Mouse (Mus musculus): ENCODE measurements around the gene Mybbp1a. TPM values are rescaled to one million over a fixed set of nuclear protein-coding genes. Genes with fewer than 3 reads are reported as not detected.
"Not testable (repeated sequence)": the region's sequence is repeated elsewhere in the genome, so short reads cannot be mapped to it uniquely, and the experiment has no call there.

The Mybbp1a gene
- polyA plus RNA-seq, 2 experiments: 110 to 127 TPM

GRCm38 (mm10) chr11:72434963-72435693 is 6.0 kb upstream of the Mybbp1a start, which contains the start of gene Ggt6:
Ggt6 (plus strand) TSS chr11:72435526.
- DNase-seq (ENCODE audit: low spot score) (no peak), ATAC-seq (ENCODE audit: low FRiP score, low read depth) (no peak)
- Histone ChIP-seq H3K27ac (replicated peaks; ENCODE audit: low read depth, low read length) (no peak within 1 kb of the TSS), H3K4me3 (replicated peaks; ENCODE audit: low read length) (no peak within 1 kb of the TSS), H3K9me3 (ENCODE audit: control insufficient read depth, low read length) (no peaks in the 10 kb centered on the region), H3K4me2 (replicated peaks; ENCODE audit: low read depth, low read length, severe bottlenecking) (no peak within 1 kb of the TSS), H3K27me3 (ENCODE audit: control insufficient read depth, insufficient read depth, low read length) (no peaks in the 10 kb centered on the region), H3K4me1 (ENCODE audit: control insufficient read depth, insufficient read depth, low read length) (no peaks in the 10 kb centered on the region), H3K9ac (ENCODE audit: low read depth, low read length, severe bottlenecking) (no peak within 1 kb of the TSS), H3K36me3 (ENCODE audit: control insufficient read depth, insufficient read depth, low read length) (no peaks in the 10 kb centered on the region)
- 56% methylated on average over 11 of the region's 11 CpGs for WGBS
- no peak for TF ChIP-seq POLR2A (IDR thresholded peaks at IDR 0.05; ENCODE audit: borderline replicate concordance, extremely low read depth, insufficient read depth, insufficient read length)

- ATAC-seq (ENCODE audit: low FRiP score, low read depth) (no peak), DNase-seq (ENCODE audit: low spot score) (no peak)
- 55% methylated on average over 2 of the region's 2 CpGs for WGBS
- H3K27me3 ChIP-seq (ENCODE audit: control insufficient read depth, insufficient read depth, low read length): no peaks in the 10 kb centered on the region
- H3K4me3 ChIP-seq (replicated peaks; ENCODE audit: low read length): no peak overlapping the region
- no peaks in the 10 kb centered on the region for H3K36me3 ChIP-seq (ENCODE audit: control insufficient read depth, insufficient read depth, low read length)
- no peak overlapping the region for H3K9ac ChIP-seq (ENCODE audit: low read depth, low read length, severe bottlenecking)
- H3K4me1 ChIP-seq (ENCODE audit: control insufficient read depth, insufficient read depth, low read length): no peaks in the 10 kb centered on the region
- TF ChIP-seq POLR2A (IDR thresholded peaks at IDR 0.05; ENCODE audit: borderline replicate concordance, extremely low read depth, insufficient read depth, insufficient read length): no peak
- H3K4me2 ChIP-seq (replicated peaks; ENCODE audit: low read depth, low read length, severe bottlenecking): no peak overlapping the region
- no peak overlapping the region for H3K27ac ChIP-seq (replicated peaks; ENCODE audit: low read depth, low read length)
- H3K9me3 ChIP-seq (ENCODE audit: control insufficient read depth, low read length): no peaks in the 10 kb centered on the region
Measured at GRCm38 (mm10) chr11:72435694-72436045, 5.5 kb upstream of the Mybbp1a start.

- Histone ChIP-seq H3K36me3 (ENCODE audit: control insufficient read depth, insufficient read depth, low read length) (no peaks in the 10 kb centered on the region), H3K4me3 (replicated peaks; ENCODE audit: low read length) (no peak overlapping the region), H3K4me2 (replicated peaks; ENCODE audit: low read depth, low read length, severe bottlenecking) (no peak overlapping the region), H3K27me3 (ENCODE audit: control insufficient read depth, insufficient read depth, low read length) (no peaks in the 10 kb centered on the region), H3K9me3 (ENCODE audit: control insufficient read depth, low read length) (no peaks in the 10 kb centered on the region), H3K27ac (replicated peaks; ENCODE audit: low read depth, low read length) (no peak overlapping the region), H3K4me1 (ENCODE audit: control insufficient read depth, insufficient read depth, low read length) (no peaks in the 10 kb centered on the region), H3K9ac (ENCODE audit: low read depth, low read length, severe bottlenecking) (no peak overlapping the region)
- TF ChIP-seq POLR2A (IDR thresholded peaks at IDR 0.05; ENCODE audit: borderline replicate concordance, extremely low read depth, insufficient read depth, insufficient read length): no peak
- WGBS: 77% methylated on average over 5 of the region's 5 CpGs
- DNase-seq (ENCODE audit: low spot score) (no peak), ATAC-seq (ENCODE audit: low FRiP score, low read depth) (no peak)
Measured at GRCm38 (mm10) chr11:72436271-72436670, 4.9 kb upstream of the Mybbp1a start.

- Histone ChIP-seq H3K9me3 (ENCODE audit: control insufficient read depth, low read length) (no peaks in the 10 kb centered on the region), H3K9ac (ENCODE audit: low read depth, low read length, severe bottlenecking) (no peak overlapping the region), H3K36me3 (ENCODE audit: control insufficient read depth, insufficient read depth, low read length) (no peaks in the 10 kb centered on the region), H3K4me1 (ENCODE audit: control insufficient read depth, insufficient read depth, low read length) (peaks cover 3% of the 10 kb centered on the region), H3K4me2 (replicated peaks; ENCODE audit: low read depth, low read length, severe bottlenecking) (no peak overlapping the region), H3K27ac (replicated peaks; ENCODE audit: low read depth, low read length) (no peak overlapping the region), H3K27me3 (ENCODE audit: control insufficient read depth, insufficient read depth, low read length) (no peaks in the 10 kb centered on the region), H3K4me3 (replicated peaks; ENCODE audit: low read length) (no peak overlapping the region)
- DNase-seq (ENCODE audit: low spot score): no peak
- no peak for ATAC-seq (ENCODE audit: low FRiP score, low read depth)
- TF ChIP-seq POLR2A (IDR thresholded peaks at IDR 0.05; ENCODE audit: borderline replicate concordance, extremely low read depth, insufficient read depth, insufficient read length): no peak
- WGBS: 83% methylated on average over 16 of the region's 16 CpGs
Measured at GRCm38 (mm10) chr11:72436756-72437650, 4.2 kb upstream of the Mybbp1a start.

- TF ChIP-seq POLR2A (IDR thresholded peaks at IDR 0.05; ENCODE audit: borderline replicate concordance, extremely low read depth, insufficient read depth, insufficient read length): no peak
- Histone ChIP-seq H3K36me3 (ENCODE audit: control insufficient read depth, insufficient read depth, low read length) (peaks cover 11% of the 10 kb centered on the region), H3K9ac (ENCODE audit: low read depth, low read length, severe bottlenecking) (no peak overlapping the region), H3K27me3 (ENCODE audit: control insufficient read depth, insufficient read depth, low read length) (no peaks in the 10 kb centered on the region), H3K4me1 (ENCODE audit: control insufficient read depth, insufficient read depth, low read length) (peaks cover 6% of the 10 kb centered on the region), H3K4me2 (replicated peaks; ENCODE audit: low read depth, low read length, severe bottlenecking) (no peak overlapping the region), H3K27ac (replicated peaks; ENCODE audit: low read depth, low read length) (no peak overlapping the region), H3K4me3 (replicated peaks; ENCODE audit: low read length) (no peak overlapping the region), H3K9me3 (ENCODE audit: control insufficient read depth, low read length) (no peaks in the 10 kb centered on the region)
- WGBS: 50% methylated on average over 4 of the region's 4 CpGs
- ATAC-seq (ENCODE audit: low FRiP score, low read depth) (no peak), DNase-seq (ENCODE audit: low spot score) (no peak)
Measured at GRCm38 (mm10) chr11:72438411-72438810, 2.7 kb upstream of the Mybbp1a start.

- 41% methylated on average over 6 of the region's 6 CpGs for WGBS
- peak overlapping the region; percentile 80 for H3K9ac ChIP-seq (ENCODE audit: low read depth, low read length, severe bottlenecking)
- ATAC-seq (ENCODE audit: low FRiP score, low read depth); H3K27me3 ChIP-seq (ENCODE audit: control insufficient read depth, insufficient read depth, low read length); DNase-seq (ENCODE audit: low spot score); H3K4me1 ChIP-seq (ENCODE audit: control insufficient read depth, insufficient read depth, low read length); H3K9me3 ChIP-seq (ENCODE audit: control insufficient read depth, low read length): not testable (repeated sequence)
- peaks cover 32% of the 10 kb centered on the region for H3K36me3 ChIP-seq (ENCODE audit: control insufficient read depth, insufficient read depth, low read length)
- H3K27ac ChIP-seq (replicated peaks; ENCODE audit: low read depth, low read length): peak overlapping the region; percentile 85
- peak overlapping the region; percentile 88 for H3K4me2 ChIP-seq (replicated peaks; ENCODE audit: low read depth, low read length, severe bottlenecking)
- peak overlapping the region; percentile 90 for H3K4me3 ChIP-seq (replicated peaks; ENCODE audit: low read length)
Measured at GRCm38 (mm10) chr11:72440597-72440964, 574 bp upstream of the Mybbp1a start.
